Mouse (Mus musculus): ENCODE results near the gene Plpp4.

GRCm38 (mm10) chr7:129303356-129303755, 46.5 kb downstream of the Plpp4 start:
- TF ChIP-seq POLR2A (IDR thresholded peaks at IDR 0.05; ENCODE audit: low read depth, low read length), result no peak
- TF ChIP-seq CTCF (IDR thresholded peaks at IDR 0.05; ENCODE audit: extremely low read depth, insufficient read depth, insufficient read length, insufficient replicate concordance), result no peak
